Mouse (Mus musculus): ENCODE measurements around the gene Uvrag. TPM values are rescaled to one million over a fixed set of nuclear protein-coding genes. Genes with fewer than 3 reads are reported as not detected.

Gene Uvrag
- polyA plus RNA-seq, 1 experiment from 2014 or later = 25.1 TPM

- Histone ChIP-seq H3K36me3 (ENCODE audit: insufficient read depth) (peaks cover 2% of the 10 kb centered on the region; the same call in 1 of the 2 replicates), H3K9ac (no peak overlapping the region), H3K27me3 (ENCODE audit: insufficient read depth, low read length) (no peaks in the 10 kb centered on the region), H3K9me3 (ENCODE audit: low read depth, low read length) (no peaks in the 10 kb centered on the region), H3K4me2 (no peak overlapping the region), H3K4me3 (ENCODE audit: low read depth, low read length) (no peak overlapping the region), H3K27ac (ENCODE audit: low read depth) (no peak overlapping the region), H3K4me1 (ENCODE audit: insufficient read depth) (peaks cover under 1% of the 10 kb centered on the region; the same call in 1 of the 2 replicates)
- DNase-seq (no peak), ATAC-seq (ENCODE audit: insufficient read depth) (no peak)
- WGBS = 89% methylated on average over 5 of the region's 5 CpGs
- no peak for TF ChIP-seq CTCF (IDR thresholded peaks at IDR 0.05; ENCODE audit: low read depth)
These were observed 80.5 kb downstream of the Uvrag start for GRCm38 (mm10) chr7:99060476-99060875.

- no peak for DNase-seq
- no peak for ATAC-seq (ENCODE audit: insufficient read depth)
These were observed 81.0 kb downstream of the Uvrag start for GRCm38 (mm10) chr7:99059934-99060333.

GRCm38 (mm10) chr7:99057053-99057630 lies 83.8 kb downstream of the Uvrag start:
- H3K4me2 ChIP-seq = no peak overlapping the region
- H3K9me3 ChIP-seq (ENCODE audit: low read depth, low read length) = 0 out of 2 replicates have a peak, but pooled peaks cover 8% of the 10 kb centered on the region
- no peaks in the 10 kb centered on the region for H3K27me3 ChIP-seq (ENCODE audit: insufficient read depth, low read length)
- peaks cover 5% of the 10 kb centered on the region; the same call in 1 of the 2 replicates for H3K4me1 ChIP-seq (ENCODE audit: insufficient read depth)
- H3K9ac ChIP-seq = no peak overlapping the region
- H3K36me3 ChIP-seq (ENCODE audit: insufficient read depth) = peaks cover 4% of the 10 kb centered on the region; the same call in 1 of the 2 replicates
- H3K27ac ChIP-seq (ENCODE audit: low read depth) = no peak overlapping the region
- DNase-seq (no peak), ATAC-seq (ENCODE audit: insufficient read depth) (no peak)
- 76% methylated on average over 17 of the region's 17 CpGs for WGBS
- no peak for TF ChIP-seq CTCF (IDR thresholded peaks at IDR 0.05; ENCODE audit: low read depth)
- H3K4me3 ChIP-seq (ENCODE audit: low read depth, low read length) = no peak overlapping the region

More at GRCm38 (mm10) chr7:99059934-99060333, 81.0 kb downstream of the Uvrag start:
- 87% methylated on average over 8 of the region's 8 CpGs for WGBS
- Histone ChIP-seq H3K9me3 (ENCODE audit: low read depth, low read length) (no peaks in the 10 kb centered on the region), H3K27ac (ENCODE audit: low read depth) (no peak overlapping the region), H3K4me3 (ENCODE audit: low read depth, low read length) (no peak overlapping the region), H3K4me2 (no peak overlapping the region), H3K27me3 (ENCODE audit: insufficient read depth, low read length) (no peaks in the 10 kb centered on the region), H3K4me1 (ENCODE audit: insufficient read depth) (no peaks in the 10 kb centered on the region), H3K36me3 (ENCODE audit: insufficient read depth) (peaks cover 2% of the 10 kb centered on the region; the same call in 1 of the 2 replicates), H3K9ac (no peak overlapping the region)
- TF ChIP-seq CTCF (IDR thresholded peaks at IDR 0.05; ENCODE audit: low read depth) = no peak

GRCm38 (mm10) chr7:99053626-99054025 lies 87.3 kb downstream of the Uvrag start:
- H3K36me3 ChIP-seq (ENCODE audit: insufficient read depth) = peaks cover 7% of the 10 kb centered on the region; the same call in 1 of the 2 replicates
- 78% methylated on average over 4 of the region's 4 CpGs for WGBS
- TF ChIP-seq CTCF (IDR thresholded peaks at IDR 0.05; ENCODE audit: low read depth) = no peak

GRCm38 (mm10) chr7:99052471-99053241 lies 88.3 kb downstream of the Uvrag start:
- Histone ChIP-seq H3K27me3 (ENCODE audit: insufficient read depth, low read length) (no peaks in the 10 kb centered on the region), H3K9ac (no peak overlapping the region), H3K4me3 (ENCODE audit: low read depth, low read length) (no peak overlapping the region), H3K4me2 (no peak overlapping the region), H3K9me3 (ENCODE audit: low read depth, low read length) (0 out of 2 replicates have a peak, but pooled peaks cover 8% of the 10 kb centered on the region), H3K4me1 (ENCODE audit: insufficient read depth) (peaks cover 5% of the 10 kb centered on the region; the same call in 1 of the 2 replicates), H3K36me3 (ENCODE audit: insufficient read depth) (peaks cover 7% of the 10 kb centered on the region; the same call in 1 of the 2 replicates), H3K27ac (ENCODE audit: low read depth) (no peak overlapping the region)
- TF ChIP-seq CTCF (IDR thresholded peaks at IDR 0.05; ENCODE audit: low read depth) = no peak
- DNase-seq (peak; percentile 82), ATAC-seq (ENCODE audit: insufficient read depth) (peak; percentile 87)
- 73% methylated on average over 6 of the region's 6 CpGs for WGBS

More at GRCm38 (mm10) chr7:99053626-99054025, 87.3 kb downstream of the Uvrag start:
- peaks cover 5% of the 10 kb centered on the region; the same call in 1 of the 2 replicates for H3K4me1 ChIP-seq (ENCODE audit: insufficient read depth)
- no peaks in the 10 kb centered on the region for H3K27me3 ChIP-seq (ENCODE audit: insufficient read depth, low read length)
- no peak overlapping the region for H3K27ac ChIP-seq (ENCODE audit: low read depth)
- H3K4me3 ChIP-seq (ENCODE audit: low read depth, low read length) = no peak overlapping the region
- H3K9ac ChIP-seq = no peak overlapping the region
- DNase-seq (no peak), ATAC-seq (ENCODE audit: insufficient read depth) (no peak)
- H3K9me3 ChIP-seq (ENCODE audit: low read depth, low read length) = 0 out of 2 replicates have a peak, but pooled peaks cover 8% of the 10 kb centered on the region
- H3K4me2 ChIP-seq = no peak overlapping the region

- Histone ChIP-seq H3K4me2 (no peak overlapping the region), H3K36me3 (ENCODE audit: insufficient read depth) (0 out of 2 replicates have a peak, but pooled peaks cover 7% of the 10 kb centered on the region)
- ATAC-seq (ENCODE audit: insufficient read depth) = no peak
These were observed 90.1 kb downstream of the Uvrag start for GRCm38 (mm10) chr7:99050882-99051281.

GRCm38 (mm10) chr7:99049897-99050296 lies 91.0 kb downstream of the Uvrag start:
- DNase-seq (no peak), ATAC-seq (ENCODE audit: insufficient read depth) (no peak)
- no peak overlapping the region for H3K4me2 ChIP-seq
- H3K27ac ChIP-seq (ENCODE audit: low read depth) = no peak overlapping the region
- H3K27me3 ChIP-seq (ENCODE audit: insufficient read depth, low read length) = no peaks in the 10 kb centered on the region
- H3K36me3 ChIP-seq (ENCODE audit: insufficient read depth) = 0 out of 2 replicates have a peak, but pooled peaks cover 7% of the 10 kb centered on the region
- H3K9ac ChIP-seq = no peak overlapping the region
- 0 out of 2 replicates have a peak, but pooled peaks cover 8% of the 10 kb centered on the region for H3K9me3 ChIP-seq (ENCODE audit: low read depth, low read length)
- 78% methylated on average over 3 of the region's 3 CpGs for WGBS
- peaks cover 13% of the 10 kb centered on the region for H3K4me1 ChIP-seq (ENCODE audit: insufficient read depth)
- no peak overlapping the region for H3K4me3 ChIP-seq (ENCODE audit: low read depth, low read length)
- TF ChIP-seq CTCF (IDR thresholded peaks at IDR 0.05; ENCODE audit: low read depth) = no peak

More at GRCm38 (mm10) chr7:99050882-99051281, 90.1 kb downstream of the Uvrag start:
- H3K9ac ChIP-seq = no peak overlapping the region
- H3K4me1 ChIP-seq (ENCODE audit: insufficient read depth) = peaks cover 11% of the 10 kb centered on the region
- 46% methylated on average over 1 of the region's 1 CpGs for WGBS
- no peak overlapping the region for H3K4me3 ChIP-seq (ENCODE audit: low read depth, low read length)
- no peak overlapping the region for H3K27ac ChIP-seq (ENCODE audit: low read depth)
- no peak for TF ChIP-seq CTCF (IDR thresholded peaks at IDR 0.05; ENCODE audit: low read depth)
- H3K27me3 ChIP-seq (ENCODE audit: insufficient read depth, low read length) = no peaks in the 10 kb centered on the region
- peak; percentile 75 for DNase-seq
- H3K9me3 ChIP-seq (ENCODE audit: low read depth, low read length) = 0 out of 2 replicates have a peak, but pooled peaks cover 8% of the 10 kb centered on the region
